Mouse (Mus musculus) bone marrow macrophage, adult 2 months (primary cell): Measurements from ENCODE around the gene Sema4b. TPM values are rescaled to one million over a fixed set of nuclear protein-coding genes. Genes with fewer than 3 reads are reported as not detected.

Source experiments
- H3K27ac ChIP-seq: 2 replicates; pipeline ENCODE4 v1.5.1; 2012; ENCODE audit warnings: low read depth, low read length; ENCODE audit not compliant: insufficient read depth
- H3K4me1 ChIP-seq: 2 replicates; pipeline ENCODE4 v1.6.1; 2012; ENCODE audit warnings: low read length; ENCODE audit not compliant: control insufficient read depth, insufficient read depth
- H3K4me3 ChIP-seq: 2 replicates; pipeline ENCODE4 v1.5.1; 2012; ENCODE audit warnings: mild to moderate bottlenecking, low read length, moderate library complexity; ENCODE audit not compliant: insufficient read depth
- CTCF ChIP-seq: IDR thresholded peaks from 2 replicates; pipeline ENCODE4 v1.5.1; 2012; ENCODE audit warnings: low read depth, mild to moderate bottlenecking, low read length, moderate library complexity
- POLR2A ChIP-seq: IDR thresholded peaks from 2 replicates; pipeline ENCODE4 v1.6.1; 2012; ENCODE audit warnings: mild to moderate bottlenecking, low read depth, low read length, borderline replicate concordance
- polyA plus RNA-seq: library from polyadenylated mRNA; stranded (reverse); fragments of >200 nt; gene quantifications from 2 replicates; pipeline ENCODE4 v1.2.4, GENCODE M21; 2012; ENCODE audit not compliant: missing spikeins, insufficient read depth, insufficient read length

Gene Sema4b
- polyA plus RNA-seq, result 11.1 and 13.5 TPM in 2 replicates

- H3K4me1 ChIP-seq, result peaks cover 16% of the 10 kb centered on the region
Measured at GRCm38 (mm10) chr7:80186531-80187296, at the start of gene Sema4b. Sema4b (plus strand) TSS chr7:80186841.

GRCm38 (mm10) chr7:80138375-80138774, 48.3 kb upstream of the Sema4b start:
- peaks cover 8% of the 10 kb centered on the region for H3K4me1 ChIP-seq
- H3K4me3 ChIP-seq, result no peak overlapping the region
- no peak for TF ChIP-seq CTCF
- no peak for TF ChIP-seq POLR2A
- no peak overlapping the region for H3K27ac ChIP-seq

More at GRCm38 (mm10) chr7:80186531-80187296, at the start of gene Sema4b:
- Histone ChIP-seq H3K27ac (no peak within 1 kb of the TSS), H3K4me3 (peak within 1 kb of the TSS; percentile 45)
- TF ChIP-seq CTCF, result no peak
- no peak for TF ChIP-seq POLR2A

- Histone ChIP-seq H3K27ac (no peak overlapping the region), H3K4me1 (peaks cover 15% of the 10 kb centered on the region), H3K4me3 (no peak overlapping the region)
- TF ChIP-seq CTCF (peak; percentile 89), POLR2A (no peak)
Measured at GRCm38 (mm10) chr7:80140815-80141214, 45.8 kb upstream of the Sema4b start.

GRCm38 (mm10) chr7:80143331-80144273, 43.0 kb upstream of the Sema4b start:
- Histone ChIP-seq H3K4me1 (peaks cover 15% of the 10 kb centered on the region), H3K4me3 (peak overlapping the region; percentile 34), H3K27ac (peak overlapping the region; percentile 88)
- TF ChIP-seq CTCF, result no peak
- no peak for TF ChIP-seq POLR2A

- TF ChIP-seq POLR2A, result no peak
- no peak for TF ChIP-seq CTCF
- H3K4me1 ChIP-seq, result peaks cover 15% of the 10 kb centered on the region
- no peak overlapping the region for H3K27ac ChIP-seq
- no peak overlapping the region for H3K4me3 ChIP-seq
Measured at GRCm38 (mm10) chr7:80144695-80145094, 41.9 kb upstream of the Sema4b start.

- no peak overlapping the region for H3K4me3 ChIP-seq
- H3K4me1 ChIP-seq, result peaks cover 12% of the 10 kb centered on the region
- TF ChIP-seq POLR2A (no peak), CTCF (no peak)
- H3K27ac ChIP-seq, result no peak overlapping the region
Measured at GRCm38 (mm10) chr7:80146077-80146476, 40.6 kb upstream of the Sema4b start.

GRCm38 (mm10) chr7:80149356-80149755, 37.3 kb upstream of the Sema4b start:
- TF ChIP-seq CTCF, result no peak
- no peak for TF ChIP-seq POLR2A
- Histone ChIP-seq H3K4me3 (no peak overlapping the region), H3K4me1 (peaks cover 14% of the 10 kb centered on the region), H3K27ac (no peak overlapping the region)

GRCm38 (mm10) chr7:80152152-80152551, 34.5 kb upstream of the Sema4b start:
- Histone ChIP-seq H3K4me1 (peaks cover 15% of the 10 kb centered on the region), H3K27ac (no peak overlapping the region), H3K4me3 (no peak overlapping the region)
- TF ChIP-seq POLR2A (no peak), CTCF (no peak)

GRCm38 (mm10) chr7:80152756-80153155, 33.9 kb upstream of the Sema4b start:
- Histone ChIP-seq H3K27ac (no peak overlapping the region), H3K4me1 (peaks cover 15% of the 10 kb centered on the region), H3K4me3 (no peak overlapping the region)
- no peak for TF ChIP-seq CTCF
- no peak for TF ChIP-seq POLR2A
